Comparison of ENCODE assay signal across 16 mouse cellular contexts in genomic region chr5:113287762-113288161, GRCm38 (mm10). TPM values are rescaled to one million over a fixed set of nuclear protein-coding genes. Genes with fewer than 3 reads are reported as not detected.
"Had no signal": no experiment of that assay in that cellular context is flagged by ENCODE, and none has a peak within 500 bp of the region (broad histone marks: within the 10 kb centered on the region; RNA-seq: fewer than 3 reads in every experiment).

No protein-coding gene starts in this region.

- H3K9me3 ChIP-seq: lung, embryonic 15.5 days; midbrain, embryonic 12.5 days; neural tube, embryonic 12.5 days; stomach, embryonic 15.5 days had no signal

- ATAC-seq: liver, postnatal 0 days had no signal

- H3K36me3 ChIP-seq: lung, embryonic 15.5 days; midbrain, embryonic 12.5 days; neural tube, embryonic 12.5 days; stomach, embryonic 15.5 days had no signal

- H3K27ac ChIP-seq: lung, embryonic 15.5 days; macrophage; midbrain, embryonic 12.5 days; neural tube, embryonic 12.5 days; stomach, embryonic 15.5 days; stomach, postnatal 0 days had no signal

- H3K4me1 ChIP-seq: lung, embryonic 15.5 days had no signal

- H3K9ac ChIP-seq: liver, postnatal 0 days; lung, embryonic 15.5 days; midbrain, embryonic 12.5 days; stomach, embryonic 15.5 days had no signal

- H3K4me3 ChIP-seq: lung, embryonic 15.5 days had no signal

- DNase-seq: liver, postnatal 0 days; lung, adult 2 months; lung, postnatal 14 days; lung, postnatal 36 days; right cerebral cortex, postnatal 14 days; thymus, adult 2 months; thymus, postnatal 25 days; thymus, postnatal 4 days had no signal

RNA-seq across cellular contexts. Expression of gene Sgsm1, which starts 22.8 kb away (rescaled TPM):
- total RNA-seq: monocyte, adult 5-6 weeks; neutrophil, adult 5-6 weeks had no signal
- polyA plus RNA-seq: macrophage had no signal
